Mouse (Mus musculus): ENCODE data around the gene BC005537. TPM values are rescaled to one million over a fixed set of nuclear protein-coding genes. Genes with fewer than 3 reads are reported as not detected.

BC005537 gene
- total and polyA plus RNA-seq, 2 experiments from 2014 or later, result 16.3 to 52.2 TPM

DNA sequence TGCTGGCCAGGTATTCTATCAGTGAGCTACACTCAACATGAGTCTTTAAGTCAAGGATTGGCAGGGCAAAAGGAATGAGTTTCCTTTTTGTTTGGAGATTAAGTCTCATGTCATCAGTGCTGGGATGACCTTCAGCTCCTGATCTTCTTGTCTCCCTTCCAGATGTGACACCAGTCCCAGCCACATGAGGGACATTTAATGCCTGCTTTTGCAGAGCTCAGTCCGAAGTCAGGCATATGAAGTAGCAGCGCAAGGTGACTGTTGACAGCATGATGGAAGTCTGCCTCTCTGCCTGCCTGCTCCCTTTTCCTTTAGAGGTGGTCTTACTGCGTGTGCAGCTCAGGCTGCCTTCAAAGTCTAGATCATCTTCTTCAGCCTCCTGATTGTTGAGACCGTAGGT is 23.2 kb downstream of the BC005537 start:
- no peaks in the 10 kb centered on the region for H3K27me3 ChIP-seq (ENCODE audit: insufficient read depth, low read length)
- no peaks in the 10 kb centered on the region for H3K36me3 ChIP-seq (ENCODE audit: insufficient read depth, low read length)
- no peaks in the 10 kb centered on the region for H3K4me1 ChIP-seq (ENCODE audit: insufficient read depth, low read length)
- DNase-seq (ENCODE audit: low spot score) (no peak), ATAC-seq (ENCODE audit: low FRiP score) (no peak)
- no peak overlapping the region for H3K4me3 ChIP-seq (ENCODE audit: low read depth, low read length)
- H3K9me3 ChIP-seq (ENCODE audit: low read length), result no peaks in the 10 kb centered on the region
- no peak for TF ChIP-seq CTCF (IDR thresholded peaks at IDR 0.05)
- no peak overlapping the region for H3K9ac ChIP-seq (replicated peaks; ENCODE audit: low read length, poor library complexity, severe bottlenecking)
- no peak overlapping the region for H3K4me2 ChIP-seq (ENCODE audit: low read depth, low read length, poor library complexity, severe bottlenecking)
- no peak overlapping the region for H3K27ac ChIP-seq (ENCODE audit: low read depth, low read length)
- 94% methylated on average over 4 of the region's 4 CpGs for WGBS

DNA sequence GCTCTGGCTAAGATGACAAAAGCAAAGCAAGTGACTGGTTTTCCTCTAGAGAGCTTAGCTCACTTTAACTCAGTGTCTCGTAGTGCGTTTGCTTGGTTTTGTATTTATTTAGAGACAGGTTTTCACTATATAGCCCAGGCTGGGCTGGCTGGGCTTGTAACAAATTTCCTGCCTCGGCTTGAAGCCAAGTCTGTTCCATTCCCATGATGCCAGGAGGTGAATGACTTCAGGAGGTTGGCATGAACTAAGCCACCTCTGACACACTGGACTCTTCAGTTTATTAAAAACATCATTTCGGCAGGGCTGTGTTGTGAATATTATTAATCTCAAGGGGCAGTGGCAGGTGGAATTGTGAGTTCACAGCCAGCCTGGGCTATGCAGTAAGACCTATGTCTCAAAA is 24.1 kb downstream of the BC005537 start:
- DNase-seq (ENCODE audit: low spot score) (no peak), ATAC-seq (ENCODE audit: low FRiP score) (no peak)
- Histone ChIP-seq H3K9me3 (ENCODE audit: low read length) (no peaks in the 10 kb centered on the region), H3K27me3 (ENCODE audit: insufficient read depth, low read length) (no peaks in the 10 kb centered on the region), H3K4me1 (ENCODE audit: insufficient read depth, low read length) (no peaks in the 10 kb centered on the region), H3K9ac (replicated peaks; ENCODE audit: low read length, poor library complexity, severe bottlenecking) (no peak overlapping the region), H3K36me3 (ENCODE audit: insufficient read depth, low read length) (no peaks in the 10 kb centered on the region), H3K4me2 (ENCODE audit: low read depth, low read length, poor library complexity, severe bottlenecking) (no peak overlapping the region), H3K27ac (ENCODE audit: low read depth, low read length) (no peak overlapping the region), H3K4me3 (ENCODE audit: low read depth, low read length) (no peak overlapping the region)
- no peak for TF ChIP-seq CTCF (IDR thresholded peaks at IDR 0.05)
- 87% methylated on average over 4 of the region's 4 CpGs for WGBS

DNA sequence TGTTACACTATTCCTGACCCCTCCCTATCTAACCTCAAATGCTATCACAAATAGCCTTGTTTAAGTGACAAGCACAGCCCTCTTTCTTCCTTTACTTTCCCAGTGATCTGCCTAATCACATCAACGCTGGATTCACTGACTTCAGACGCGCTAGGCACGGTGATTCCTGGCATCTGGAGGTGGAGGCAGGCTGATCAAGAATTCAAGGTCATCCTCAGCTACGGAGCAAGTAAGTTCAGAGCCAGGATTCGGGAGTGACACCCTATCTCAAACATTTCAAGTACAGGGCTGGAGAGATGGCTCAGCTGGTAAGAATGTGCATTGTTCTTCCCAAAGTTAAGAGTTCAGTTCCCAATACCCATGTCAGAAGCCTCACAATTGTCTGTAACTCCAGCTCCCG is 24.7 kb downstream of the BC005537 start:
- no peak for DNase-seq (ENCODE audit: low spot score)
- H3K27ac ChIP-seq (ENCODE audit: low read depth, low read length), result no peak overlapping the region
- H3K36me3 ChIP-seq (ENCODE audit: insufficient read depth, low read length), result no peaks in the 10 kb centered on the region
- H3K9me3 ChIP-seq (ENCODE audit: low read length), result no peaks in the 10 kb centered on the region
- H3K4me3 ChIP-seq (ENCODE audit: low read depth, low read length), result no peak overlapping the region
- no peak overlapping the region for H3K9ac ChIP-seq (replicated peaks; ENCODE audit: low read length, poor library complexity, severe bottlenecking)
- H3K4me2 ChIP-seq (ENCODE audit: low read depth, low read length, poor library complexity, severe bottlenecking), result no peak overlapping the region
- no peak for TF ChIP-seq CTCF (IDR thresholded peaks at IDR 0.05)
- WGBS, result 86% methylated on average over 7 of the region's 7 CpGs
- no peaks in the 10 kb centered on the region for H3K4me1 ChIP-seq (ENCODE audit: insufficient read depth, low read length)
- no peak for ATAC-seq (ENCODE audit: low FRiP score)
- no peaks in the 10 kb centered on the region for H3K27me3 ChIP-seq (ENCODE audit: insufficient read depth, low read length)

DNA sequence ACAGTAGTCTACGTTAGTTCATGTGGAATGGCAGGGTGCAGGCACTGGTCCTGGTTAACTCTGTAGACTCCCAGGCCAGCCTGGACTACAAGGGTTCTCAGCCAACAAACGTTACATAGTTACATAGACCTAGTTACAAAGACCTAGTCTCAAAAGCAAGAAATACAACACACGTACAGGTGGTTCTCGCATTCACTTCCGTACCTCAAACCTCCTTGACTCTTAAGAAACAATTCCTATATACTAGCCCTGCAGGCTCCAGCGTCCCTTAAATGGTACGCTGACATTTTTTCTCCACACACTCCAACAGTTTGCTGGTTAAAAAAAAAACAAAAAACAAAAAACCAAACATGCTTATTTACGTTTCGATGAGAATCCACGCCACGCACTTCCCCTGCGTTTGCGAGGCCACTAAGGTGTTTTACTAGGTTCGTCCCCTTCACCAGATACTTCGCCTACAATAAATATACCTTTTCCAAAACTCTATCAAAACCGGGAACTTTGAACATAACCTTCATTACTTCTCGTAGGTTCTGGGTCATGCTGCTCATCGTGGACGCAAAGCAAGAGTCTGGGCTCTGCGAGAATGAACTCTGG is 29.4 kb downstream of the BC005537 start:
- no peak overlapping the region for H3K27ac ChIP-seq (ENCODE audit: low read depth, low read length)
- peak overlapping the region; percentile 62 for H3K4me2 ChIP-seq (ENCODE audit: low read depth, low read length, poor library complexity, severe bottlenecking)
- H3K27me3 ChIP-seq (ENCODE audit: insufficient read depth, low read length), result no peaks in the 10 kb centered on the region
- H3K36me3 ChIP-seq (ENCODE audit: insufficient read depth, low read length), result no peaks in the 10 kb centered on the region
- H3K4me1 ChIP-seq (ENCODE audit: insufficient read depth, low read length), result peaks cover 7% of the 10 kb centered on the region; the same call in 1 of the 2 replicates
- DNase-seq (ENCODE audit: low spot score) (no peak), ATAC-seq (ENCODE audit: low FRiP score) (no peak)
- WGBS, result 2% methylated on average over 20 of the region's 20 CpGs
- peak overlapping the region; percentile 54 for H3K9ac ChIP-seq (replicated peaks; ENCODE audit: low read length, poor library complexity, severe bottlenecking)
- no peaks in the 10 kb centered on the region for H3K9me3 ChIP-seq (ENCODE audit: low read length)
- peak overlapping the region; percentile 72 for H3K4me3 ChIP-seq (ENCODE audit: low read depth, low read length)
- TF ChIP-seq CTCF (IDR thresholded peaks at IDR 0.05), result no peak

DNA sequence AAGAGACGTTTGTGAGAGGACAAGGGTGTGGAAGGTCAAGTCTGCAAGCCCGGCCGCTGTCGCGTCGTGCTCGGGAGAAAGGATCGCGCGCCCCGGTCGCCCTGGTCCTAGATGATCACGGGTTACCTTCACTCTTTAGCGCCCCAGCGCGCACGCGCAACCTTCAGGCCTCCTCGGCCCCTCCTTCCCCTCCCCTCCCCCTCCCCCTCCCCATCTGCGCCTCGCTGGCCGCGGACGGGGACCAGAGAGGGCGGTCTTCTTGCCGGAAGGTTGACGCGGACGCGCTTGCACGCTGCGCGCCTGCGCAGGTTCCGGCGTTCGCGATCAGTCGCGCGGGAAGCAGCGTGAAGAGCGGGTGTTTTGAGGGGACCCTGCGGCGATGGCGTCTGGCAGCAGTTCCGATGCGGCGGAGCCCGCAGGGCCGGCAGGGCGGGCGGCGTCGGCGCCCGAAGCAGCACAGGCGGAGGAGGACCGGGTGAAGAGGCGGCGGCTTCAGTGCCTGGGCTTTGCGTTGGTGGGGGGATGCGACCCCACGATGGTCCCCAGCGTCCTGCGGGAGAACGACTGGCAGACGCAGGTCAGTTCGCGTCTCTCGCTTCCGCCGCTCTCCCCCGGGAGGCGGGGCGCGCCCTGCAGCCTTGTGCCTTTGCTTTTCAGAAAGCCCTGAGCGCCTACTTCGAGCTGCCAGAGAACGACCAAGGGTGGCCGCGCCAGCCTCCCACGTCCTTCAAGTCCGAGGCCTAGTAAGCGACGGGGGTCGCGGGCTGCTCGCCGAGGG is 30.1 kb downstream of the BC005537 start, which contains the start of the genes Acot13 and Tdp2:
Gene Acot13 (minus strand): TSS at position 188 of the 778 bp plus-strand sequence.
Gene Tdp2 (plus strand): TSS at position 327 of the 778 bp plus-strand sequence.
- H3K36me3 ChIP-seq (ENCODE audit: insufficient read depth, low read length), result no peaks in the 10 kb centered on the region
- peak within 1 kb of the TSS; percentile 71 for H3K9ac ChIP-seq (replicated peaks; ENCODE audit: low read length, poor library complexity, severe bottlenecking)
- TF ChIP-seq CTCF (IDR thresholded peaks at IDR 0.05), result peak; percentile 33
- no peaks in the 10 kb centered on the region for H3K27me3 ChIP-seq (ENCODE audit: insufficient read depth, low read length)
- DNase-seq (ENCODE audit: low spot score) (peak; percentile 97), ATAC-seq (ENCODE audit: low FRiP score) (peak; percentile 96)
- peak within 1 kb of the TSS; percentile 86 for H3K4me2 ChIP-seq (ENCODE audit: low read depth, low read length, poor library complexity, severe bottlenecking)
- H3K4me1 ChIP-seq (ENCODE audit: insufficient read depth, low read length), result peaks cover 7% of the 10 kb centered on the region; the same call in 1 of the 2 replicates
- WGBS, result under 1% methylated on average over 78 of the region's 90 CpGs
- peak within 1 kb of the TSS; percentile 72 for H3K4me3 ChIP-seq (ENCODE audit: low read depth, low read length)
- H3K27ac ChIP-seq (ENCODE audit: low read depth, low read length), result peak within 1 kb of the TSS; percentile 71
- H3K9me3 ChIP-seq (ENCODE audit: low read length), result no peaks in the 10 kb centered on the region

All from midbrain, postnatal 0 days (tissue).